Mouse (Mus musculus) thymus, postnatal 36 days (tissue): ENCODE measurements at regions not wholly inside any gene's neighbourhood (a gene's known extent, or its start where the extent isn't known, plus 50 kb on each side); places are given as distances from the start of the nearest gene placed in this dataset.

Experiments
- DNase-seq, 2 experiments: peaks; one replicate each; pipeline ENCODE4 v3.0.0; 2022; ENCODE audit warnings: mixed read lengths in 2 of 2

GRCm38 (mm10) chr16:55421569-55422342 is 124.0 kb upstream of the Zpld1 start:
- DNase-seq, result no peak

- no peak for DNase-seq
Observed at GRCm38 (mm10) chr16:55420876-55421568, 123.2 kb upstream of the Zpld1 start.

- no peak for DNase-seq
Observed at GRCm38 (mm10) chr16:55418871-55419270, 121.1 kb upstream of the Zpld1 start.

DNA sequence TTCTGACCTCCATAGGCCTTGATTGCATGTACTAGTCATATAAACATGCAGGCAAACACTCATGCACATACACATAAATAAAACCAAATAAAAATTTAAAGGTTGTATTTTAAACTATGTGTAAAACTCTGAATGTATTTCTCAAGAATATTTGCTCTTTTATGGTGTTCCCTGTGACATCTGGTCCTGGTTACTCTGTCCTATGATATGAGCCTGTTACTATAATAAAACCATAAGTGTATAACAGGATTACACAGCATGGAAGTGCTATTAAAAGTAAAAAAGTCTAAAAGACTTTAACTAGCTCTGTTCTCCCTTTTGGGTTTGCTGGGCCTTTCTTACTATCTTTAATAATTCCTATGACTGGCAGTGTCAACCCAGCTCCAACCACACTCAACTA is 103.0 kb upstream of the Zpld1 start:
- DNase-seq, result no peak

DNA sequence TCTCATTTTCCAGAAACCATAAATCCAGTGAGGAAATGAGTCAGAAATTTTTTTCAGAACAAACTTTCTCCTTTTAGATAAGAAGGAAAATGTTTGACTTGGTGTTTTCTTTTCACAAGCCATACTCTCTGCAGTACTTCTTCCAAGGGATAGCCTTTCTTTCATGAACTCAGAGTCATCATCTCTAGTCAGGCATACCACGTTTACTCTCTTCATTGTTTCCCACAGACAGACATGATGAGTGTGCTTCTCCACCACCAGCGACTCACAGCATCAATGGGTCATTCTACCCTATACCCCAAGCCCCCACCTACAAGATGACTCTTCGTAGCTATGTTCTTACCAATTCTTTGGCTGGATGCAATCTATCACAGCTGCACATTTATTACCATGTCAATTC is 97.1 kb upstream of the Zpld1 start:
- no peak for DNase-seq

DNA sequence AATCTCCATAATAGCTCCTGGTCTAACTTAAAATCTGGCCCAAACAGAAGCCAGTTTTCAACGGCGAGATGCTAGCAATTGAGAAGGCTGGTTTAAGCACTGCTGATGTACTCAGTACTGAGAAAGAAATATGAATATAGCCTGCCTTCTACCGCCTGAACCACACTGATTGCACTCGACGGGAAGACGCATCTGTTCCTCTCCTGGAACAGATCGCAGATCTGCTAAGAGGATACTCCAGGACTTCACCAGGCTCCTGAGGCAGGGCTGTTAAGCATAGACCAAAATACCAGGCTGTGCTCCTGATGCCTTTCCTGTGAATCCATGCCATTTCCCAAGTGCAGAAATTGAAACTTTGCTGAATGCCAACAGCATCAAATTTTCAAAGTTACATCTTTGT is 92.6 kb upstream of the Zpld1 start:
- no peak for DNase-seq

- no peak for DNase-seq
Observed at GRCm38 (mm10) chr16:55379996-55380395, 82.2 kb upstream of the Zpld1 start.

- DNase-seq, result no peak
Observed at GRCm38 (mm10) chr16:55379189-55379588, 81.4 kb upstream of the Zpld1 start.

DNA sequence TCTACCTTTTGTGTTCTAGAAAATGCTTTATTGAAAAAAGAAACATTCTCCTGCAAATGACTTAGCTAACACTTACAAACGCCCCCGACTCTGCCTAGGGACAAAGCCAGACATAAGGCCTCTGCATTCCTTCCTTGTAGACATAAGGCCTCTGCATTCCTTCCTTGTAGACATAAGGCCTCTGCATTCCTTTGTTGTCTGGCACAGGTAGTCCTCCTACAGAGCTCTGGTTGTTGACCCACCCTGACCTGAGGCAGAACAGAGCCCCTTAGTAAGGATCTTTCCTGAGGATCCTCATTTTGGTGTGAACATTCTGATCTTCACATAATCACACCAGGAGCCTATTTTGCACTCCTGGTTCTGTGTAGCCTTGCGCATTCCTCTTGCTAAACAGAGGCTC is 80.9 kb upstream of the Zpld1 start:
- no peak for DNase-seq

- no peak for DNase-seq
Observed at GRCm38 (mm10) chr16:55375922-55376321, 78.1 kb upstream of the Zpld1 start.

- DNase-seq, result no peak
Observed at GRCm38 (mm10) chr16:55357686-55358085, 59.9 kb upstream of the Zpld1 start.

- no peak for DNase-seq
Observed at GRCm38 (mm10) chr16:55356097-55356496, 58.3 kb upstream of the Zpld1 start.
